Mouse (Mus musculus): Measurements from ENCODE around the gene Fndc1.

DNA sequence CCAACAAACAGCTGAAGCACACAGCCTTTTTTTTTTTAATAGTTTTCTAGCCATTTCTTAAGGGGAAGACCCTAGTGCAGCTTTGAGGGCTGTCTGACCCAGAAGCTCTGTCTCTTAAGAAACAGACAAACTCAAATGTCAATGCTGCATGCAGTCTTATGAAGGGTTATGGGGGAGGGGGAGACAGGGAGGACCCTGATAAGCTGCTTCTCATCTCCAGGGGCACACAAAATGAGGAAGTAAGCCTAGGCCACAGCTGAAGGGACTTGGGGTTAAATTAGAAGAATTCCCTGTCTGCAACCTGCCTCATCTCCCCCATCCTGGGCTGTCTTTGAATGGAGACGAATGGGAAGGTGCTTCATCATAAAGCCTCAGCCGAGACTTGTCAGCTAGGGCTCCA lies 19.1 kb downstream of the Fndc1 start:
- no peak for TF ChIP-seq CTCF (IDR thresholded peaks at IDR 0.05; ENCODE audit: control insufficient read depth, insufficient read depth, low read length)
- TF ChIP-seq POLR2A (IDR thresholded peaks at IDR 0.05; ENCODE audit: borderline replicate concordance, control insufficient read depth, low read depth, low read length): no peak
